Mouse (Mus musculus) kidney, adult 11 months (tissue): ENCODE results near the gene Fras1.

Source experiments
- DNase-seq: peaks from one replicate; pipeline ENCODE4 v3.0.0; 2022

Gene Fras1

GRCm38 (mm10) chr5:96584730-96585129 lies 211.0 kb downstream of the Fras1 start:
- DNase-seq = no peak

- DNase-seq = no peak
Observed at GRCm38 (mm10) chr5:96590621-96591020, 216.9 kb downstream of the Fras1 start.

DNA sequence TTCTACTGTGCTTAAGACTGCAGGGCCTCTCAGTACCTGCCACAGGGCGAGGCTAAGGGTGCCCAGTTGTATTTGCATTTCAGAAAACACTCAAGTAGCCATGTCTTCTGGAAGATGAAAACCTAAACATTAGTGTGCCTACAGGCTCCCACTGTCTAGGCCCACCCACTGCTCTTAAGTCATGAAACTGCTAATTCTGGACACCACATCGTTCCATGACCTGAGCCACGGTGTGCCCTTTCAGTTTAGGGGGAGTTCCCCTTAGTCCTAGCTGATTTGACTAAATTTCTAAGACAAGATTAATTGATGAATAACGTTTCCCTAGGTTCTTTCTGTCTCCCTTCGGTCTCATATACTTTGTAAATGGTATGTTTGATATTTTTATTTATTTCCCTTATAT lies 222.0 kb downstream of the Fras1 start:
- no peak for DNase-seq

DNA sequence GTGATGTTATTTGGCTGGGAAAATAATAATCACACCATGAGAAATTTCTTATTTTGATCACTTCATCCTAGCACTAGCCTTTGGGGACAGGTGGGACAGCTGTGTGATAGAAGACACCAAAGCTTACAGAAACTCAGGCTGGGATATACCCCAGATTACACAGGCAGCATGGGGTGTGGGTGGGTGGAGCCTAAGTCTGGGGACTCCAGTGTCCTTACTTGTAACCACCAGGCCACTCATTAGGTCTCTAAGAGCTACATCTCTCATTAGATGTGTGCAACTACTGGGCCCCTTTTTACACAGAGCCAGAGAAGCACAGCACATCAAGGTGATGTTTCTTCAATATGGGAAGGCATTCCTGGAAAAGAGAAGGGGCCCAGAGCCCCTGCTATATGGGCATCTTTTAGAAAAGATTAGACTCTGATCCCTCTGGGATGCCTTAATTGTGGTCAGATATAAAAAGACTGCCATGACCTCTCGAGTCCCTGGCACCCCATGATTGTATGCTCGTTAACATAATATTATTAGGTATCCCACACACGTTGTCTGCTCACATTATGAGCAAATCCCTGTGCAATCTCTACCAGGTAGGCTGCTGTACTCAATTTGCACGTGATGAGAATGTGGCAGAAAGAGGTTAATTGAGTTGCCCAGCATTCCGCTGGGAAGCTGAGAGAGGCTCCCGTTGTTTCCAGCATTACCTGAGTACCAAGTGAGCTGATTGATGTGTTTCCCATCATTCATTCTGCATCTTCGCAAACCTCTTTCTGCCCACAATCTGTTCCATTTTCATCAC lies 230.4 kb downstream of the Fras1 start:
- no peak for DNase-seq

- DNase-seq = no peak
Observed at GRCm38 (mm10) chr5:96608036-96608435, 234.3 kb downstream of the Fras1 start.

GRCm38 (mm10) chr5:96608581-96609280 lies 235.0 kb downstream of the Fras1 start:
- DNase-seq = no peak

GRCm38 (mm10) chr5:96612077-96612476 lies 238.3 kb downstream of the Fras1 start:
- no peak for DNase-seq

DNA sequence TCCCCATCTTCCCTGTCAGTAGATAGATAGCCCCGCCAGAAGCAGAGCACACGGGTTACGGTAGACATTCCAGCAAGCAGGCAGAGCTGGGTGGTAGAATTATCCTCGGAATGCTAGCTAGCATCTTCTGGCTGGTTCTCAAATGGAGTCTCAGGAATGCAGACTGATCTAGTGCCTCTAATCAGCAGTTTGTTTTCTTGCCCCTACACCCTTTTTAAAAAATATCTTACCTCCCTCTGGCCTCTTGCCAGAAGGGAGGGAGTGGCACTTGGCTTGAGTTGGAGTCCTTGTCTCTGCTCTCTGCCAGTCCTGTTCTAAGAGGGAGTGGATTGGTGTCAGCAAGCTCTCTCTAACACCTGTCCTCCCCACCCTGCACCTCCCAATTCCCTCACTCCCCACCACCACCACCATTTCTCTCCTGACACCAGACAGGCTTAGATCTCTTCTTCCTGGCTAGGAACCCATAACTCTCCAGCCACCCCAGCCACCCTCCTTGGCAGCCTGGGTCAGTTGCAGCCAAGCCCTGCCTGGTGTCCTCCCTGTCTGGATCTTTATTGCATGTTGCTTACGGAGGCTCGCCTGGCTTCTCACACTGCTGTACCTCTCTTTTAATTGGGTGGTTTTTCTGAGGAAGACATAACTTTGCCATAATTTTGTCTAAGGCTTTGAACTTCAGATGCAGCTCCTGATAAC lies 243.3 kb downstream of the Fras1 start:
- DNase-seq = no peak

DNA sequence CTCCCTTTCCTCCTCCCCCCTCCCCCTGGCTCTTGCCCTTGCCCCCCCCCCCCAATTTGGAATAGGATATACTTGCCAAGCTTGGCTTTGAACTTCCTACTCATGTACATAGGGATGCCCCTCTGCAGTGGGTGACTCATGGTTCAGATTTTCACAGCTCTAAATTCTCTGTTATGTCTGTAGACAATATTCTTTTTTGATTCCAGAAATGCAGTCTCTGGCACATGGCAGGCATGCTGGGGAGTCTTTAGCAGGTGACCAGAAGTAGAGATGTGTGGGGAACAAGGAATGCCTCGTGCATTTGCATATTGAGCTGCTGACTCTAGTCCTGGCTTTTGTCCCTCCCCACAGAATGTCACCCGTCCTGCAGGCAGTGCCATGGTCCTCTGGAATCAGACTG lies 244.3 kb downstream of the Fras1 start:
- no peak for DNase-seq

DNA sequence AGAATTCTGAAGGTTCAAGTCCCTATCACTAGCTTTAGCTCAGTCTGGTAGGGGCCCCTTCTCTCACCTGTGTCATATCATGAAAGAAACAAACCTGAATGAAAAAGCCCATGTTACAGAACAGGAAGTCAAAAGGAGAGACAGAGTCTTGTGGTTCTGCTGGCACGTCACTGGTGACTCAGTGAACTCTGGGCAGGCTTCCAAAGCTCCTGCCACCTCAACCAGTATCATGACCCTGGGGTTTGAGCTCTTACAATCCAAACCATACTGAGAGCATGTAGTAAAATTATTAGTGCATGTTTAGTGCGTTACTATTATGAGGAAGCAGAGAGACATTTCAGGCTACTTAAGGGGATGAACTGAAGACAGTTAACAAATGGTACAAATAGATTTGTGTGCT lies 246.5 kb downstream of the Fras1 start:
- DNase-seq = peak; percentile 14

GRCm38 (mm10) chr5:96620618-96621017 lies 246.9 kb downstream of the Fras1 start:
- no peak for DNase-seq

DNA sequence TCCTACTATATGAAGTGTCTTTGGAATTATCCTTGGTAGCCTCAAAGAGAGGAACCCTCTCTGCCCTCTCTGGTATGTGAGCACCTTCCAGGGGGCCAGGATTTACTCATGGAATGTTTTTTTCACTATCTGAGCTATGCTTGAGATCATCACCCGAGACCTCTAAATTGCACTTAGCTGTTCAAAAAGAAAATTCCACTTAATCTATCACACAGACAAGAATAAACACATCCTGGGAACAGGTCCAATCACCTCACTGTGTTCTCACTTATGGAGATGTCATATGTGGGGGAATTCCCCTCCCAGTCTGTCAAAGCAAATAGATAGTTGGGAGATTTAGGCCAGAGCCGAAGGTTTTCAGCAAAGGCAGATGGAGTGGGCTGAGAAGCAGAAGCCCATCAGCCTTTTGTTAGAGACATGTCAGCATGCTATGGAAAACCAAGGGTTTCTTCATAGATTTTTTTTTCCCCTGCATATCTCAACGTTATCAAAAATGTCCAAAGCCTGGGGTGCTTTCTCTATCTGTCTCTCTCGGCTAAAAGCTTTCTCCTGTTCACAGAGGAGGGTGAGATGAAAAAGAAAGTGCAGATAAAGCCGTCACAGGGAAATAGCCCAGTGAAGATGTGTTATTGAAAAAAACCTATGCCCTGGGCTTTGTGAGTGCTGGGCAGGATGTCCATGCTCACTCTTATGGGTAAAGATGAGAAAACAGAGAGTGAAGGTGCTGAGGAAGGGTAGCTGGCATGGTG lies 249.0 kb downstream of the Fras1 start:
- DNase-seq = no peak

GRCm38 (mm10) chr5:96629851-96630250 lies 256.1 kb downstream of the Fras1 start:
- DNase-seq = no peak

DNA sequence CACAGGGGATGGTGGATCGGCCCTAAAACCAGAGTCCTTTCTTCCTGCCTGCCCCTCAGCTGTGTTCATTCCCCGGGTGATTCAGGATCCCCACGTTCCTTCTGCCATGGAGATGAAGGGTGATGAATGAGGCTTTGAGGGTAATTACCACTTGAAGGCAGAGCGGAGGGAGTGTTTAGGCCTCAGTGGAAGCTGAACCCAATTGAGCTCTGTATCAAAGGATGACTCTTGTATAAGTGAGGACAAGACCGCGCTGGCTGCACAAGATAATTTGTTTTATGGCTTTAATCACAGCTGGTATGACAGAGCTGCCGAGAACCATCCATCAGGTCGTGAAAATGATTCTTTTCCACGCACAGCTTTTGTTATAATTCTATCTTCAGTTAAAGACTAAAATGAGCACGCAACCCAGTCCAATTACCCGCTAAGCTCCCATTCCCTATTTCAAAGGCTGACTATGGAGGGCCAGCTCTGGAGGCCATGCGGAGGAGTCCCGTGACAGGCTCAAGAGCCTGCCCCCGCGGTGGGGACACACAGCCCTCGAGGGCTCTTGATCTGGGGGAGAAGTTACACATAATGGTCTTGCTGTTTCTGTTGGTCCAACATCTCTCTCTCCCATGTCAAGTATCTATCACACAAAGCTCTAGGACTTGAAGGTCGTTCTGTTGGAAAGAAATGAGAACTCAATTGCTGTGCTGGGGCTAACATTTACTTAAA lies 261.5 kb downstream of the Fras1 start:
- no peak for DNase-seq

GRCm38 (mm10) chr5:96635866-96636265 lies 262.1 kb downstream of the Fras1 start:
- no peak for DNase-seq

- DNase-seq = peak; percentile 21
Observed at GRCm38 (mm10) chr5:96639213-96639910, 265.6 kb downstream of the Fras1 start.

GRCm38 (mm10) chr5:96641297-96641696 lies 267.5 kb downstream of the Fras1 start:
- no peak for DNase-seq

DNA sequence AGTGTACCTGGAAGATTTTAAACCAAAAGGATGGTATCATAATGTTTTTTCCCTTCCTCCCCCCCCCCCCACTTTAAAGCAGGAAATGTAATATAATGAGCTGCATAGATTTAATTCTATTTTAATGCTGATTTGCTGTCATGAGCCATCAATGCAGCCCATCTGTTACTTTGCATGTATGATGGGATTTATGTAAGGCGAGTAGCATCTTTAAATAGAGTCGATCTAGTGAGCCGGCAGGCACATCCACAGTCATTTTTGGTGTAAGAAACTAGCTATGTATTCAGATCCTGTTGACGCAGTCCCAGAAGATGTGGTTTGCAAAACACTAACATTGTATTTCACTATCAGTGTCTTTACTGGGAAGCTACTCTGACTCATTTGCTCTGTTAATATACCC lies 301.9 kb downstream of the Fras1 start:
- no peak for DNase-seq

DNA sequence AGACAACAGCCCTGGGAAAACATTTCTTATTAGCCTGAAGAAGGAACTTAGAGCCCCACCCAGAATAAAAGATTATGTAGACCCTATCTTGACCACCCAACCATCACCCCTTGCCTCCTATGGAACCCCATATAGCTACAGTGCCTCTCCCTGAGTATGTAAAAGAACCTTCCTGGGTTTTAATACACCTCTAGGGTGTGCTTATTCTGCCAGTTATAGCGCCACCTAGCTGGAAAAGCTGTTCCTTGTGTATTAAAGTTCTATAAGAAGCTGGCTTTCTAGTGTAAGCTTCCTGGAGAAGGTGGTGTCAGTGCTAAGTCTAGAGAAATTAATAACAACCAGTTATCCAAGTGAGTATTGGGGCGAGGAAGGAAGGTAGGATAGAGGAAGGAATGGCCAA lies 303.7 kb downstream of the Fras1 start:
- peak; percentile 32 for DNase-seq

DNA sequence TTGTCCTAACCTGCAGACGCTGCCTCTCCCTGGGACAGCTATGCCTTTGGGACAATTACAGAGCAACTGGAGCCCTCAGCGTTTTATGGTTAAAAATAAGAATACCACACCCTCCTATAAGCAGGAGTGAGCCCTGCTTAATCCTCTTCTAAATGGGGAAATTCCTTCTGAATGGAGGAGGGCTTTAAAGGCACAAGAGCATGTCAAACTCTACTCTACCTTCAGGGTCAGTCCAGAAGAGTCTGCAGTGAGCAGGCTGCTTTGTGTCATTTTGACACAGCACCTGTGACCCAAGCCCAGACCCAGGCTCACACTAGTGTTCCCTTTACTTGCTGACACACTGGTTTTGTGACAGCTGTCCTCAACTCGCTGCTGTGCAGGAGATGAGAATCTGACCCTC lies 307.3 kb downstream of the Fras1 start:
- no peak for DNase-seq

DNA sequence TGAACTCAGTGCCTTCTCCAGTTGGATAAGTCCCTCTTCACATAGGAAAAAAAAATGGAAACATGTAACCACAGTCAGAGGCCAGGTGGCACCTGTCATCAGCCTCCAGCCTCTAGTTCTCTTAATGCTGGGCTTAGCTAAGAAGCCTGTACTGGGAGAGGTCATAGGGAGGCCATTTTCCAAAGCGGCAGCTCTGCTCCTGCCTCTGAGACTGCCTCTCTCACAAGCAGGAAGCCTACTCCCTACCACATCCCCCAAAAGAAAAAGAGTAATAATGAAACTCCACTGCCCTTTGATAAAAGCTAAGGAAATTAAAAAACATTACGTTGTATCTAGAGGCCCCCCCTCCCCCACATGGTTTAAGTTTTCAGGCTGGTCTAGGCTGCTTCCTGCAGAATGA lies 309.0 kb downstream of the Fras1 start:
- no peak for DNase-seq

- DNase-seq = no peak
Observed at GRCm38 (mm10) chr5:96688885-96689284, 315.1 kb downstream of the Fras1 start.
